Mouse (Mus musculus): ENCODE data around the gene 9330182L06Rik. TPM values are rescaled to one million over a fixed set of nuclear protein-coding genes. Genes with fewer than 3 reads are reported as not detected.

Gene 9330182L06Rik
- polyA plus RNA-seq (2015; fragmentation: Nextera tagmentation; extraction: Ambion mirVana): 21.6 and 27.1 TPM in 2 replicates

DNA sequence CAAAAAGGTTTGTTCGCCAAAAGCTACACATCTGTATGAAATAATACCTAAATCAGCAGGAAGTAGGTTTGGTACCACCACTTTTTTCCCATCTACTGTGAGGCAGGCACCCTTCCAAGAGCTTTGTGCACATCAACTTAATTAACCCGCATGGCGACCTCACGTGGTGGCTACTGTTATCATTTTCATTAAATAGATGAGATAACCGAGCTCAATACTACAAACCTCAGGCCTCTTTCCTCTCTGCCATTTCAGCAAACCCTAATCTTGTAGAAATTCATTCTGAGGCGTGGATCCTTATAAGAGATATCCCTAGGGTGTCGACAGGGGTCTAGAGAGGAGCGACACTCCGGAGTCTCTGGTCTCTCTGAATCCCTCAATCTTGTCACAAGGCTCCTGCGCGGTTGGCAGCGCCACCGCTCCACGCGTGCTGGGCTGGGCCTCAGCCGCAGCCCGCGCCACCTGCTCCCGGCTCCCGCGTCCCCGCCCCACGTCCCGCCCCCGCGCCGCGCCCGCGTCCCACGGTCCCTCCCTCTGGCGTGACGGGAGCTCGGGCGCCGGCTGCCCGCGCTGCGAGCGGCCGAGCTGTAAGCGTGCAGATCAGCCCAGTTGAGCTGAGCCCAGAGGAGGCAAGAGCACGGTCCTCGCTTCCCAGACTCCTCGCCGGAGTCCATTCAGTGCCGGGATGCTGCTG, at the start of gene 9330182L06Rik:
Gene 9330182L06Rik (plus strand): TSS at position 533 of the 694 bp plus-strand sequence.
- Histone ChIP-seq H3K27me3 (replicated peaks) (no peaks in the 10 kb centered on the region), H3K4me3 (replicated peaks) (peak within 1 kb of the TSS; percentile 82), H3K27ac (replicated peaks) (peak within 1 kb of the TSS; percentile 97), H3K4me1 (peaks cover 29% of the 10 kb centered on the region), H3K36me3 (no peaks in the 10 kb centered on the region), H3K9ac (replicated peaks) (peak within 1 kb of the TSS; percentile 86), H3K4me2 (peak within 1 kb of the TSS; percentile 79), H3K9me3 (replicated peaks) (no peaks in the 10 kb centered on the region)
- ATAC-seq (ENCODE audit: low FRiP score): peak; percentile 96
- WGBS: under 1% methylated on average over 45 of the region's 47 CpGs

DNA sequence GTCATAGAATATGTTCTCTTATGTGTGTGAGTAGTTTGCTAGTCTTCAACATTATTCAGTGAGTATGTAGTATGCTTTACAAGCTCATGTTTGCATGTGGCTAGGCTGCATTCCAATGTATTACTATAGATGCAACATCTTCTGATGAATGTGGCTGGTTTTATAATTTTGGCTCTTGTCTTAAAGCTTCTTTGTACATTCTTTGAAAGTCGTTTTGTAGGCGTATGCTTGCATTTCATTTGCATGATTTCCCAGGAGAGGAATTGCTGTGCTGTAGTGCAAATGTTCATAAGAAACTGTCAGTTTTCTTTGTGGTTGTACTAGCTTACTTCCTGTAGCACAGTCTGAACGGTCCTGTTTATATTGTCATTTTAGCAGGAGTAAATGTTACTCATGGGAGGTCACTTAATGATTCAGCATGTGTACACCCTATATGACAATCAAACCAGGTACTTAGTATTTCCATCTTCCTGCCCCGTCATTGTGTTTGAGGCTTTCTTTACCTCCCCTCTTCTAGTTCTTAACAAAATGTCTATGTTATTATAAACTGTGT, 38.4 kb upstream of the 9330182L06Rik start:
- no peak for ATAC-seq (ENCODE audit: low FRiP score)

GRCm38 (mm10) chr5:9264361-9264760, 1.6 kb upstream of the 9330182L06Rik start:
- Histone ChIP-seq H3K4me2 (no peak overlapping the region), H3K4me3 (replicated peaks) (no peak overlapping the region), H3K36me3 (no peaks in the 10 kb centered on the region), H3K27me3 (replicated peaks) (no peaks in the 10 kb centered on the region), H3K4me1 (peaks cover 28% of the 10 kb centered on the region), H3K9me3 (replicated peaks) (no peaks in the 10 kb centered on the region), H3K9ac (replicated peaks) (no peak overlapping the region), H3K27ac (replicated peaks) (no peak overlapping the region)
- WGBS: 49% methylated on average over 4 of the region's 4 CpGs
- no peak for ATAC-seq (ENCODE audit: low FRiP score)

More for the DNA sequence above, 38.4 kb upstream of the 9330182L06Rik start:
- Histone ChIP-seq H3K27me3 (replicated peaks) (no peaks in the 10 kb centered on the region), H3K9ac (replicated peaks) (no peak overlapping the region), H3K4me2 (no peak overlapping the region), H3K9me3 (replicated peaks) (no peaks in the 10 kb centered on the region), H3K4me1 (no peaks in the 10 kb centered on the region), H3K36me3 (no peaks in the 10 kb centered on the region), H3K4me3 (replicated peaks) (no peak overlapping the region), H3K27ac (replicated peaks) (no peak overlapping the region)
- WGBS: 66% methylated on average over 4 of the region's 4 CpGs

DNA sequence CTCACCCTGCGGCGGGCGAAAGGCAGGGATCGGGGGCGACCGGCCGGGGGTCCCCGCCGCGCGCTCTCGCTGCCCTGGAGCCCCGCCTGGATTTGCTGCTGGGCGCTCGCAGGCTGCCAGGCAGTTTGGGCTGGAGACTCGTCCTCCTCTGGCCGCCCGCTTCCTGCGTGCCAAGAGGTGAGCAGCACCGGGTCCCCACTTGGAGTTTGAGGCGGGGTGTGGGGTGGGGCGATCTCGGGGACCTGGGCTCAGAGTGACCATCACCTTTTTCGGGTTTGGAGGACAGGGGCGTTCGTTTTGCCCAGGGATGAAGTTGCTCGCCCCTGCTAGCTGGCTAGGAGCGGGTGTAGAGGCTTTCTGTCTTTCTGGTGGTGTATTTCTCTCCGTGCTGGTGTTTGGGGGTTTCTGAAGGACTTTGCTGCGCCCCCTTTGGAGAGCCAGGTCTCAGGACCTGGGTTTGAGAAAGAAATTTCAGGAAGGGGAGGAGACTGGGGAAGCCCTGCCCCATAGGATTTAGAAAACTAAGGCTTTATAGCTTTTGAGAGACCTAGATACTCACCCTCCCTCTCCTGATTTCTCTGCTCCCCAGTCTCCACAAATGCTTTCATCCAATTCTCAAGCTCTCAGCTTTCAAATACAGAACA, 484 bp downstream of the 9330182L06Rik start:
- peak overlapping the region; percentile 82 for H3K4me3 ChIP-seq (replicated peaks)
- H3K27me3 ChIP-seq (replicated peaks): no peaks in the 10 kb centered on the region
- H3K27ac ChIP-seq (replicated peaks): peak overlapping the region; percentile 97
- no peaks in the 10 kb centered on the region for H3K9me3 ChIP-seq (replicated peaks)
- peaks cover 29% of the 10 kb centered on the region for H3K4me1 ChIP-seq
- H3K9ac ChIP-seq (replicated peaks): peak overlapping the region; percentile 86
- ATAC-seq (ENCODE audit: low FRiP score): peak; percentile 64
- H3K36me3 ChIP-seq: no peaks in the 10 kb centered on the region
- 1% methylated on average over 29 of the region's 30 CpGs for WGBS
- H3K4me2 ChIP-seq: peak overlapping the region; percentile 79

DNA sequence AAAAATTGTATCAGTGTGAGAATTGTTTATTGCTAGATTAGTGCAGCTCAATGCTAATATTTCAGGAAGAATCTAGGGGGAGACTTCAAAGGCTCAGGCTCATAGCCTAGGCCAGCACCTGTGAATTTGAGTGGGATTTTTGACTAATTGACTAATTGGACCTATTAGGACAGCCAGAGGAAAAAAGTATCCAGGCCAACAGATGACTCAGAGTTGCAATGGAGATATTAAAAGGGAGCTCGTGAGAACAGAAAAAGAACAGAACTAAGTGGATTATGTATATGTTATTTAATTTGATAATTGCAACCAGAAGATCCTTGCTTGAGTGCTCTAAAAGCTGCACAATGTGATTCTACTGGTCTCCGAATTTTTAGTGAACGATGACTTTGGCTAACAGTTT, 3.7 kb downstream of the 9330182L06Rik start:
- Histone ChIP-seq H3K9ac (replicated peaks) (no peak overlapping the region), H3K4me3 (replicated peaks) (no peak overlapping the region), H3K4me1 (peaks cover 29% of the 10 kb centered on the region), H3K36me3 (no peaks in the 10 kb centered on the region), H3K4me2 (no peak overlapping the region), H3K27me3 (replicated peaks) (no peaks in the 10 kb centered on the region), H3K27ac (replicated peaks) (no peak overlapping the region), H3K9me3 (replicated peaks) (no peaks in the 10 kb centered on the region)
- 87% methylated on average over 3 of the region's 3 CpGs for WGBS
- ATAC-seq (ENCODE audit: low FRiP score): no peak

DNA sequence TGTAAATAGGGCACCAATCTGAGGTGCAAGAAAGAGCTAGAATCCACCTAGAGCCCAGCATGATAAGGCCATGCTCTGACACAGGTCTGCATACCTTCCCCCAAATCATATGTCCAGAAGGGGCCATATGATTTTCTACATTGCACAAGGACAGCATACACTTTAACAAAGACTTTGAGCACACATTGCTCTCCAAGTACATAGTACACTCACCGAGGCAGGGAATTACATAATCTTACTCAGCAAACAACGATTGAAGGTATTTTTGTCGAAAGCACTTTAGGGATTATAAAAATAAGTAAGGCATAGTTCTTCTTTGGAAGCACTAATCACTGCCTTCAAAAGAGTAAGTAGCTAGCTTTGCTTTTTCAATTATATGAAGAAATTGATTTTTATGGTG, 7.1 kb downstream of the 9330182L06Rik start:
- no peak overlapping the region for H3K9ac ChIP-seq (replicated peaks)
- no peak overlapping the region for H3K4me2 ChIP-seq
- ATAC-seq (ENCODE audit: low FRiP score): no peak
- H3K36me3 ChIP-seq: no peaks in the 10 kb centered on the region
- H3K27me3 ChIP-seq (replicated peaks): no peaks in the 10 kb centered on the region
- no peak overlapping the region for H3K4me3 ChIP-seq (replicated peaks)
- peaks cover 14% of the 10 kb centered on the region for H3K4me1 ChIP-seq
- H3K27ac ChIP-seq (replicated peaks): no peak overlapping the region
- WGBS: 88% methylated on average over 3 of the region's 3 CpGs
- H3K9me3 ChIP-seq (replicated peaks): no peaks in the 10 kb centered on the region

- no peaks in the 10 kb centered on the region for H3K36me3 ChIP-seq
- H3K27me3 ChIP-seq (replicated peaks): no peaks in the 10 kb centered on the region
- no peaks in the 10 kb centered on the region for H3K4me1 ChIP-seq
- no peak overlapping the region for H3K4me3 ChIP-seq (replicated peaks)
- whole genome bisulfite sequencing: 79% methylated on average over 2 of the region's 2 CpGs
- no peak overlapping the region for H3K9ac ChIP-seq (replicated peaks)
- no peaks in the 10 kb centered on the region for H3K9me3 ChIP-seq (replicated peaks)
- H3K27ac ChIP-seq (replicated peaks): no peak overlapping the region
- H3K4me2 ChIP-seq: no peak overlapping the region
- no peak; the same call in 1 of the 2 replicates for ATAC-seq (ENCODE audit: low FRiP score)
Measured at GRCm38 (mm10) chr5:9295777-9296549, 30.0 kb downstream of the 9330182L06Rik start.

DNA sequence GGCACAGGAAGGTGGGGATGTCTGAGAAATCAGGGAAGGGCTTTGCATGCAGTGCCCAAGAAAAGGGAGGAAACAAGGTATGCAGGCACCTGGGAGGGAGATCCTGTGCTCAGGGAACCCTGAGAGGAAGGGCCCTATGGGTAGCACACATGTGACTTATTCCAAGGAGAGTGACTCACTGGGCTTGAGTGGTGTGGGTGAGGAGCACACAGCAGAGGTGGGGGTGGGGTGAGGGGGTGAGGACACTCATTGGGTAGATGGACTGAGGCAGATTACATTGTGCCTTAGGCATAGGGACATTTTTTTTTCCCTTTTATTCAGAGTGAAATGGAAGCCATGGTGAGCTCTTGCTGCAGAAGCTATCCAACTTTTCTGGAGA, 30.6 kb downstream of the 9330182L06Rik start:
- Histone ChIP-seq H3K36me3 (no peaks in the 10 kb centered on the region), H3K27me3 (replicated peaks) (no peaks in the 10 kb centered on the region), H3K27ac (replicated peaks) (no peak overlapping the region), H3K9ac (replicated peaks) (no peak overlapping the region), H3K4me3 (replicated peaks) (no peak overlapping the region), H3K4me1 (no peaks in the 10 kb centered on the region), H3K4me2 (no peak overlapping the region), H3K9me3 (replicated peaks) (no peaks in the 10 kb centered on the region)
- ATAC-seq (ENCODE audit: low FRiP score): no peak

DNA sequence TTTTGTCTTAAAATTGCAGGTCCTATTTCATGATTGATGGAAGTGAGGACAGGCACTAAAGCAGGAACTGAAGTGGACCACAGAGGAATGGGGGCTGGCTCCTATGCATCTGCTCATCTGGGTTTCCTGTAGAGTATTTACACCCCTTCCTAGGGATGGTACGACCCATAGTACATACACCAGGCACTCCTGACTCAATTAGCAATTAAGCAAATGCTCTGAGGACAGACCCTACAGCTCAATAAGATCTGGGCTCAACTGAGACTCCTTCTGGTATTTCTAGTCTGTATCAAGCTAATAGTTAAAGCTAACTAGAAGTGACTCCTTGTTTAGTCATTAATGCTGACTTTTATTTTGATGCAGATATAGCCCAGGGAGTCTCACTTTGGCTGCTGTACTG, 60.9 kb downstream of the 9330182L06Rik start:
- WGBS: 44% methylated on average over 1 of the region's 1 CpGs
- H3K27me3 ChIP-seq (replicated peaks): no peaks in the 10 kb centered on the region
- ATAC-seq (ENCODE audit: low FRiP score): peak; percentile 68

GRCm38 (mm10) chr5:9327528-9327927, 61.6 kb downstream of the 9330182L06Rik start:
- ATAC-seq (ENCODE audit: low FRiP score): no peak; the same call in 1 of the 2 replicates
- Histone ChIP-seq H3K4me1 (no peaks in the 10 kb centered on the region), H3K9me3 (replicated peaks) (no peaks in the 10 kb centered on the region), H3K4me2 (no peak overlapping the region), H3K36me3 (no peaks in the 10 kb centered on the region), H3K9ac (replicated peaks) (no peak overlapping the region), H3K4me3 (replicated peaks) (no peak overlapping the region), H3K27ac (replicated peaks) (no peak overlapping the region), H3K27me3 (replicated peaks) (no peaks in the 10 kb centered on the region)
- 85% methylated on average over 1 of the region's 1 CpGs for WGBS

More for the DNA sequence above, 60.9 kb downstream of the 9330182L06Rik start:
- no peaks in the 10 kb centered on the region for H3K9me3 ChIP-seq (replicated peaks)
- 0 out of 2 replicates have a peak overlapping the region, but pooled peaks have one; percentile 56 for H3K27ac ChIP-seq (replicated peaks)
- no peak overlapping the region for H3K4me2 ChIP-seq
- H3K36me3 ChIP-seq: no peaks in the 10 kb centered on the region
- no peak overlapping the region for H3K4me3 ChIP-seq (replicated peaks)
- H3K9ac ChIP-seq (replicated peaks): no peak overlapping the region
- H3K4me1 ChIP-seq: no peaks in the 10 kb centered on the region

DNA sequence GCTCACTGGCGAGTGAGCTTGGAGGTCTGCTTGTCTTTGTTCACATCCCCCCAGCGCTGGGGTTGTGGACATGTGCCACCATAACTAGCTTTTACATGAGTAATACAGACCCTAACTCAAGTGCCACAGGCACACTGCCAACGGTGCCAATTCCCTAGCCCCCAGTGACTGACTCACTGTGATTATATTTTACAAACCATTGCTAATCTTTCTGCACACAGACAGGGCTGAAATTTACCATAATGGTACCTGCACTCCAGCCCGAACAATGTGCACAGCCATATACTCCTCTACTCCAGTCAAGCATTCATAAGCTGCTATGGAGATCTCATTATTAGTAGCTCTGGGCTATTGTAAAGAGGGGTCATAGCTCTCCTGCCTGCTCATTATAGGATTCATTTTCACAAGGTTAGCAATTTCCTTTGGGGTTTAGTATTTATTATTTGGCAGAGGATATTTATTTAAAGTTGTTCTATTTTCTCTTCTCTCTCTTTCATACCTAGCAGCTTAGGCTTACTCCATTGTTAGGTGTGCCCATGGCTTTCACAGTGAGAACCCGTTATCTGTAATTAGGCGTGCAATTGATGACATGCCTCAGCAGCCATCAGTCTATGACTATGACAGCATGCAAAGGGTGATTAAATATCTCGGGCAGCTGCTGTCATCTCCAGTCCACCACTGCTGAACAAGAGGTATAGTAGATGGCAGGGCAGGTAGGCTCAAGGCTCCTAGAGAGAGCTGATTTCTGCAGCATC, 73.0 kb downstream of the 9330182L06Rik start:
- H3K9ac ChIP-seq (replicated peaks): peak overlapping the region; percentile 14; the same call in 1 of the 2 replicates
- H3K27ac ChIP-seq (replicated peaks): peak overlapping the region; percentile 87
- peaks cover 18% of the 10 kb centered on the region for H3K4me1 ChIP-seq
- H3K36me3 ChIP-seq: no peaks in the 10 kb centered on the region
- peak; percentile 83 for ATAC-seq (ENCODE audit: low FRiP score)
- no peak overlapping the region for H3K4me3 ChIP-seq (replicated peaks)
- peak overlapping the region; percentile 11; the same call in 1 of the 2 replicates for H3K4me2 ChIP-seq
- no peaks in the 10 kb centered on the region for H3K27me3 ChIP-seq (replicated peaks)
- no peaks in the 10 kb centered on the region for H3K9me3 ChIP-seq (replicated peaks)
- WGBS: 31% methylated on average over 7 of the region's 7 CpGs
